Mouse (Mus musculus): ENCODE measurements around the gene Tfap2c. TPM values are rescaled to one million over a fixed set of nuclear protein-coding genes. Genes with fewer than 3 reads are reported as not detected.

The Tfap2c gene
- total and polyA plus RNA-seq, 3 experiments: 0.05 TPM; not detected in 2

DNA sequence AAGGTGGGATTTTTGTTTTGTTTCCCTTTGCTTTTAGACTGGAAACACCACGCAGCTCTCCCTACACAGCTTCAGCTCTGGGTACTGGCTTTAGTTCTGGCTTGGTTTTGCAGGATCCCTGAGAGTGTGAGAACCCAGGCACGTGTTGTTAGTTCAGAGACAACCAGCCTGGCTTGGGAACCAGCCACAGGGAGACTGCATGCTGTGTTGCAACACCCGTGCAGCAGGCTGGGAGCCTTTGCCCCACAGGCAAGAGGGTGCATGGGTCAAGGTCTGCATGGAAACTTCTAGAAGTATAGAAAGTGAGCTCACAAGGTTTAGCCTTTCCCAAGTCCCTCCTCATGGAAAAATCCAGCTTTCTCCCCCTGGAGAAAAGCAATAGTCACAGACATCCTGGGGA lies 38.5 kb upstream of the Tfap2c start:
- ATAC-seq (ENCODE audit: extremely low read depth, insufficient number of reproducible peaks, low FRiP score, poor library complexity, severe bottlenecking) (no peak), DNase-seq (ENCODE audit: low spot score) (no peak)
- TF ChIP-seq POLR2AphosphoS5 (IDR thresholded peaks at IDR 0.05; ENCODE audit: insufficient replicate concordance, low read depth, low read length) (no peak), GATA1 (IDR thresholded peaks at IDR 0.05; ENCODE audit: borderline replicate concordance, low read length) (no peak)
- Histone ChIP-seq H3K9me3 (replicated peaks) (peaks cover 30% of the 10 kb centered on the region), H3K4me3 (ENCODE audit: low read depth, low read length) (no peak overlapping the region), H3K36me3 (replicated peaks) (no peaks in the 10 kb centered on the region), H3K4me1 (ENCODE audit: insufficient read depth, low read depth, low read length) (no peaks in the 10 kb centered on the region), H3K27me3 (ENCODE audit: insufficient read depth, low read length) (no peaks in the 10 kb centered on the region)

DNA sequence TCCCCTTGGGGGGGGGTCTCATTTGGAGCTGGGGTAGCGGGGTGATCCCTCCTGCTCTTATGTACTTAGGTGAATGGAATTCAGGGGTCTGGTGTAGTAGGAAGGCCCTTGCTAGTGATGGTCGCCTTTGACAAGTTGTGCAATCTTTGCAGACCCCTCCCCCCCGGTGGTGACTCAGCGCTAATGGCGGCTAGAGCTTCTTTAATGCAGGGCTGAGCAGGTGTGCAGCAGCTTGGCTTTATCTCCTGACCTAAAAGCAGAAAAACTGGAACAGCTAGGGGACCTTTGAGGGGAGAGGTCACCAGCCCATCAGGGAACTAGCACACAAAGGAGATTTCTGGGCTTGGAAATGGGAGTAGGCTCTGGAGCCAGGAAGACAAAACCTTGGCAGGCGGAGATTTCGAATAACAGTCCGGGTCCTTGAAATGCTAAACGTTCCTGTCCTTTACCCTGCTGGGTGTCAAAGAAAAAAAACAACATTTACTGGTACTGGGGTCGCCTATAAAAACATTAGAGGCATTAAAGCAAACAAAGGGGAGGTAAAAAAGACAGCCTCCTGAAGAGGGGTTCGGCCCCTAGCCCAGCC lies 32.9 kb upstream of the Tfap2c start:
- Histone ChIP-seq H3K4me3 (ENCODE audit: low read depth, low read length) (no peak overlapping the region), H3K9me3 (replicated peaks) (peaks cover 52% of the 10 kb centered on the region), H3K36me3 (replicated peaks) (no peaks in the 10 kb centered on the region), H3K4me1 (ENCODE audit: insufficient read depth, low read depth, low read length) (no peaks in the 10 kb centered on the region), H3K27me3 (ENCODE audit: insufficient read depth, low read length) (no peaks in the 10 kb centered on the region)
- no peak for DNase-seq (ENCODE audit: low spot score)
- ATAC-seq (ENCODE audit: extremely low read depth, insufficient number of reproducible peaks, low FRiP score, poor library complexity, severe bottlenecking): no peak
- TF ChIP-seq TAL1 (conservative IDR thresholded peaks at IDR 0.05; ENCODE audit: low read depth, low read length) (no peak), GATA2 (IDR thresholded peaks at IDR 0.05; ENCODE audit: borderline replicate concordance, low read depth, low read length) (no peak), POLR2AphosphoS5 (IDR thresholded peaks at IDR 0.05; ENCODE audit: insufficient replicate concordance, low read depth, low read length) (no peak), GATA1 (IDR thresholded peaks at IDR 0.05; ENCODE audit: borderline replicate concordance, low read length) (no peak), CTCF (IDR thresholded peaks at IDR 0.05; ENCODE audit: low read depth, low read length) (no peak)

DNA sequence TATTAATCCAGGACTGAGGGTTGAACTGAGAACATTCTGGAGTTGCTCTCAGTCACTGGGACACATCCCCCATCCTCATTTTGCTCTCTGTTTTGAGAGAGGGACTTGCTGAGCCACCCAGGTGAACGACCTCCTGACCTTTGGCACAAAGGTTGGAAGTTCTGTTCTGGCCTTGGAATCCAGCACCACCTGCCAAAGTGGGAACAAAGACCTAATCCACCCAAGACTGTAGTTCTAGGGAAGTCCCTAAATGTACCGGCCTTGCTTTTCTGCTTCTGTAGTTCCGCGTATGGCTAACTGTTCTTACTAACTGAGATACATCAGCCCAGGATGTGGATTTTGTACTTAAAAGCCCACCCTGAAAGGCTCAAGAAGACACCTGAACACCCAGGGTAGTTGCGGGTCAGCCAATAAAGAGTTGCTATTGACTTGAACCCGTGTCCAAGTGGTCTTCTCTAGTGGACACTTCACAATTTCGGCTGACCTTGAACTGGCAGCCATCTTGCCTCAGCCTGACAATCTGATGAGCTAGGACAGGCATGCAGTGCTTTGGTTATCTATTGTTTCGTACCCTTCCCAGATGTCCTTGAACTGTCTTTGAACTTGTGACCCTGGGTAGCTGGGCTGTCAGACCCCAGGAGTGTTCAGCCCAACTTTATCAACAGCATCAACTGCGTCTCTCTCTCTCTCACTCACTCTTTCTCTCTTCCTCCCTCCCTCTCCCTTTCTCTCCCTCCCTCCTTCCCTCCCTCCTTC lies 28.6 kb upstream of the Tfap2c start:
- TF ChIP-seq GATA2 (IDR thresholded peaks at IDR 0.05; ENCODE audit: borderline replicate concordance, low read depth, low read length): no peak
- TF ChIP-seq GATA1 (IDR thresholded peaks at IDR 0.05; ENCODE audit: borderline replicate concordance, low read length): no peak
- no peak for TF ChIP-seq TAL1 (conservative IDR thresholded peaks at IDR 0.05; ENCODE audit: low read depth, low read length)
- TF ChIP-seq POLR2AphosphoS5 (IDR thresholded peaks at IDR 0.05; ENCODE audit: insufficient replicate concordance, low read depth, low read length): no peak
- TF ChIP-seq CTCF (IDR thresholded peaks at IDR 0.05; ENCODE audit: low read depth, low read length): no peak
- H3K36me3 ChIP-seq (replicated peaks): no peaks in the 10 kb centered on the region
- H3K27me3 ChIP-seq (ENCODE audit: insufficient read depth, low read length): no peaks in the 10 kb centered on the region
- ATAC-seq (ENCODE audit: extremely low read depth, insufficient number of reproducible peaks, low FRiP score, poor library complexity, severe bottlenecking) (no peak), DNase-seq (ENCODE audit: low spot score) (no peak)
- peaks cover 66% of the 10 kb centered on the region for H3K9me3 ChIP-seq (replicated peaks)
- no peak overlapping the region for H3K4me3 ChIP-seq (ENCODE audit: low read depth, low read length)
- H3K4me1 ChIP-seq (ENCODE audit: insufficient read depth, low read depth, low read length): no peaks in the 10 kb centered on the region

DNA sequence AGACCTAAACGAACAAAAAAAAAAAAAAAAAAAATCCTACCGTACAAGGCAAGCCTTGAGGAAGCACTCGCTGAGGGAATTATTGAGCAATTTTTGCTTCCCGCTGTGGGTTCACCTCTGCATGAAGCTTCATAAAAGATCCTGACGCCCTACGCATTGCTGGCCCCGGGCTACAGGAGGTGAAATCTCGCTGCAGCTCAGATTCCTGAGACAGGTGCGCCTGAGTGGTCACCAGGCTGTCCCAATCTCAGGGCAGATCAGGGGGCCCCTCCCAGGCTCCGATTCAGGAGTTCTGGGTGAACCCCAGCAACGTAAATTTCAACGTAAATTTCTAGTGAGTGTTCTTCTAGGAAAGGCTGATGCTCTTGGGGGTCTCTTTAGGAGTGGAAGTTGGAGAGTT lies 26.9 kb upstream of the Tfap2c start:
- H3K36me3 ChIP-seq (replicated peaks): no peaks in the 10 kb centered on the region
- H3K27me3 ChIP-seq (ENCODE audit: insufficient read depth, low read length): no peaks in the 10 kb centered on the region
- no peaks in the 10 kb centered on the region for H3K4me1 ChIP-seq (ENCODE audit: insufficient read depth, low read depth, low read length)
- H3K4me3 ChIP-seq (ENCODE audit: low read depth, low read length): no peak overlapping the region
- ATAC-seq (ENCODE audit: extremely low read depth, insufficient number of reproducible peaks, low FRiP score, poor library complexity, severe bottlenecking): no peak
- no peak for DNase-seq (ENCODE audit: low spot score)
- TF ChIP-seq POLR2AphosphoS5 (IDR thresholded peaks at IDR 0.05; ENCODE audit: insufficient replicate concordance, low read depth, low read length) (no peak), GATA1 (IDR thresholded peaks at IDR 0.05; ENCODE audit: borderline replicate concordance, low read length) (no peak), TAL1 (conservative IDR thresholded peaks at IDR 0.05; ENCODE audit: low read depth, low read length) (no peak), GATA2 (IDR thresholded peaks at IDR 0.05; ENCODE audit: borderline replicate concordance, low read depth, low read length) (no peak), CTCF (IDR thresholded peaks at IDR 0.05; ENCODE audit: low read depth, low read length) (no peak)
- peaks cover 59% of the 10 kb centered on the region for H3K9me3 ChIP-seq (replicated peaks)

DNA sequence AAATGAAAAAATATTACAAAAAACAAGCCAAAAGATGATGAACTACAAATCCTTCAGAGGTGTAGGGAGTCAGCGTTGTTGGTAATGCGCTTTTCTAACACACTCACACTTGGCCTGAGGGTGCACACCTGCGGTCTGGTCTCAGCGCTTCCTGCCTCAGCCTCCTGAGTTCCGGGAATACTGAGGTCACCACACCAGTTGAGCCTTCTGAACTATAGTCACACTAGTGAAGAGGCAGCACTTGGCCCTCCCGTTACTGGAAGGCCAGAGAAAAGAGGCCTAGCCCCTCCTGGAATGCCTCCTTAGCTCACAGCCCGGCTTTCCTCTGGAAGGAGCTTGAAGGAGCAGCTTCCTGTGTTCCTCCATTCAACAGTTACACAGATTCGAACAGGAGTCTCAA lies 22.2 kb upstream of the Tfap2c start:
- H3K9me3 ChIP-seq (replicated peaks): peaks cover 25% of the 10 kb centered on the region
- H3K27me3 ChIP-seq (ENCODE audit: insufficient read depth, low read length): no peaks in the 10 kb centered on the region
- no peak for TF ChIP-seq CTCF (IDR thresholded peaks at IDR 0.05; ENCODE audit: low read depth, low read length)
- no peak for TF ChIP-seq GATA1 (IDR thresholded peaks at IDR 0.05; ENCODE audit: borderline replicate concordance, low read length)
- no peak for TF ChIP-seq TAL1 (conservative IDR thresholded peaks at IDR 0.05; ENCODE audit: low read depth, low read length)
- no peak for TF ChIP-seq POLR2AphosphoS5 (IDR thresholded peaks at IDR 0.05; ENCODE audit: insufficient replicate concordance, low read depth, low read length)
- no peak for TF ChIP-seq GATA2 (IDR thresholded peaks at IDR 0.05; ENCODE audit: borderline replicate concordance, low read depth, low read length)
- ATAC-seq (ENCODE audit: extremely low read depth, insufficient number of reproducible peaks, low FRiP score, poor library complexity, severe bottlenecking) (no peak), DNase-seq (ENCODE audit: low spot score) (no peak)
- no peaks in the 10 kb centered on the region for H3K36me3 ChIP-seq (replicated peaks)
- no peak overlapping the region for H3K4me3 ChIP-seq (ENCODE audit: low read depth, low read length)
- no peaks in the 10 kb centered on the region; the same call in 1 of the 2 replicates for H3K4me1 ChIP-seq (ENCODE audit: insufficient read depth, low read depth, low read length)

DNA sequence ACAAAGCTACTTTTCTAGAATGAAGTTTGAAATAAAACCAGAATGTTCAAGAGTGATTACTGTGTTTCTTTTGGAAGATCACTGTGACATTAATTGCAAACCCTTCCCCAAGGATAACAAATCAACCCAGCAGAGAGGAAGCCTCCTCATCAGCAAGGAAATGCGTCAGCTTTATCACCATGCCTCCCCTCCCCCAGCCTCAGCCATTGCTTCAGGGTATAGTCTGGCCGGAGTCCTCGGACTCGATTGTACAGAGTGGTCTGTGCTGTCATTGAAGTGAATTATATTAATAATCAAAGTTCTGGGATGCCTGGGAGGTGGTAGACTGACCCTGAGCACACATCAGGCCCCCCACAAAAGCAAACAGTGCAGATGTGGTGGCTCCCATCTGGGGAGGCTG lies 5.4 kb upstream of the Tfap2c start:
- Histone ChIP-seq H3K36me3 (replicated peaks) (no peaks in the 10 kb centered on the region), H3K27me3 (ENCODE audit: insufficient read depth, low read length) (no peaks in the 10 kb centered on the region; the same call in 1 of the 2 replicates), H3K4me3 (ENCODE audit: low read depth, low read length) (no peak overlapping the region), H3K9me3 (replicated peaks) (peaks cover 35% of the 10 kb centered on the region), H3K4me1 (ENCODE audit: insufficient read depth, low read depth, low read length) (no peaks in the 10 kb centered on the region)
- no peak for ATAC-seq (ENCODE audit: extremely low read depth, insufficient number of reproducible peaks, low FRiP score, poor library complexity, severe bottlenecking)
- no peak for DNase-seq (ENCODE audit: low spot score)
- no peak for TF ChIP-seq GATA1 (IDR thresholded peaks at IDR 0.05; ENCODE audit: borderline replicate concordance, low read length)
- no peak for TF ChIP-seq POLR2AphosphoS5 (IDR thresholded peaks at IDR 0.05; ENCODE audit: insufficient replicate concordance, low read depth, low read length)
- TF ChIP-seq TAL1 (conservative IDR thresholded peaks at IDR 0.05; ENCODE audit: low read depth, low read length): no peak
- TF ChIP-seq GATA2 (IDR thresholded peaks at IDR 0.05; ENCODE audit: borderline replicate concordance, low read depth, low read length): no peak
- TF ChIP-seq CTCF (IDR thresholded peaks at IDR 0.05; ENCODE audit: low read depth, low read length): no peak
